Mouse (Mus musculus): ENCODE data around the gene Tac4. TPM values are rescaled to one million over a fixed set of nuclear protein-coding genes. Genes with fewer than 3 reads are reported as not detected.

Gene Tac4
- total RNA-seq, 2 experiments from 2014 or later: not detected

- peak; percentile 92 for DNase-seq (ENCODE audit: low spot score)
Measured at GRCm38 (mm10) chr11:95259088-95259849, 2.1 kb upstream of the Tac4 start.

- peak; percentile 47 for DNase-seq (ENCODE audit: low spot score)
Measured at GRCm38 (mm10) chr11:95263816-95264454, 2.6 kb downstream of the Tac4 start.

GRCm38 (mm10) chr11:95264455-95265013 lies 3.2 kb downstream of the Tac4 start:
- DNase-seq (ENCODE audit: low spot score): no peak

GRCm38 (mm10) chr11:95266540-95267245 lies 5.4 kb downstream of the Tac4 start:
- peak; percentile 62 for DNase-seq (ENCODE audit: low spot score)

GRCm38 (mm10) chr11:95273661-95274060 lies 12.3 kb downstream of the Tac4 start:
- no peak for DNase-seq (ENCODE audit: low spot score)

- DNase-seq (ENCODE audit: low spot score): no peak
Measured at GRCm38 (mm10) chr11:95274613-95275012, 13.3 kb downstream of the Tac4 start.

GRCm38 (mm10) chr11:95276056-95276455 lies 14.7 kb downstream of the Tac4 start:
- no peak for DNase-seq (ENCODE audit: low spot score)

GRCm38 (mm10) chr11:95279061-95279659 lies 17.8 kb downstream of the Tac4 start:
- no peak for DNase-seq (ENCODE audit: low spot score)

- no peak for DNase-seq (ENCODE audit: low spot score)
Measured at GRCm38 (mm10) chr11:95282331-95282730, 21.0 kb downstream of the Tac4 start.

GRCm38 (mm10) chr11:95291998-95292397 lies 30.7 kb downstream of the Tac4 start:
- no peak for DNase-seq (ENCODE audit: low spot score)

GRCm38 (mm10) chr11:95293017-95293624 lies 31.8 kb downstream of the Tac4 start:
- DNase-seq (ENCODE audit: low spot score): no peak

- no peak for DNase-seq (ENCODE audit: low spot score)
Measured at GRCm38 (mm10) chr11:95295736-95296135, 34.4 kb downstream of the Tac4 start.

- DNase-seq (ENCODE audit: low spot score): no peak
Measured at GRCm38 (mm10) chr11:95298146-95298545, 36.8 kb downstream of the Tac4 start.

GRCm38 (mm10) chr11:95299886-95300285 lies 38.6 kb downstream of the Tac4 start:
- no peak for DNase-seq (ENCODE audit: low spot score)

GRCm38 (mm10) chr11:95301772-95302171 lies 40.4 kb downstream of the Tac4 start:
- no peak for DNase-seq (ENCODE audit: low spot score)

GRCm38 (mm10) chr11:95305600-95305999 lies 44.3 kb downstream of the Tac4 start:
- no peak for DNase-seq (ENCODE audit: low spot score)

- DNase-seq (ENCODE audit: low spot score): no peak
Measured at GRCm38 (mm10) chr11:95307526-95307925, 46.2 kb downstream of the Tac4 start.

GRCm38 (mm10) chr11:95309510-95310006 lies 48.2 kb downstream of the Tac4 start:
- peak; percentile 97 for DNase-seq (ENCODE audit: low spot score)

GRCm38 (mm10) chr11:95310007-95310647 lies 48.8 kb downstream of the Tac4 start, which contains the start of gene Kat7:
Kat7 (minus strand) TSS chr11:95310246.
- DNase-seq (ENCODE audit: low spot score): peak; percentile 99

GRCm38 (mm10) chr11:95310648-95311424 lies 49.5 kb downstream of the Tac4 start:
- no peak for DNase-seq (ENCODE audit: low spot score)

All from gastrocnemius, adult 18-20 months (tissue).